Mouse (Mus musculus) intestine, embryonic 15.5 days (tissue): ENCODE results near the gene Rreb1. TPM values are rescaled to one million over a fixed set of nuclear protein-coding genes. Genes with fewer than 3 reads are reported as not detected.

Experiments
- ATAC-seq: fragments of 200-750 bp; cut with Nextera tagmentation; 2 replicates; pipeline ENCODE4 v1.8.0; 2017; ENCODE audit warnings: moderate TSS enrichment, moderate library complexity
- H3K27ac ChIP-seq: fragments of 300-500 bp; sonication (generic); 2 replicates; pipeline ENCODE4 v1.5.1; 2015; ENCODE audit warnings: mild to moderate bottlenecking, inconsistent platforms
- H3K27me3 ChIP-seq: fragments of 300-500 bp; sonication (generic); replicated peaks from 2 replicates; pipeline ENCODE4 v1.6.1; 2015; ENCODE audit warnings: inconsistent platforms
- H3K36me3 ChIP-seq: fragments of 300-500 bp; sonication (generic); 2 replicates; pipeline ENCODE4 v1.6.1; 2015; ENCODE audit warnings: inconsistent platforms
- H3K4me1 ChIP-seq: fragments of 300-500 bp; sonication (generic); replicated peaks from 2 replicates; pipeline ENCODE4 v1.6.1; 2015; ENCODE audit warnings: inconsistent platforms
- H3K4me2 ChIP-seq: fragments of 300-500 bp; sonication (generic); replicated peaks from 2 replicates; pipeline ENCODE4 v1.6.1; 2015; ENCODE audit warnings: mild to moderate bottlenecking, inconsistent platforms
- H3K4me3 ChIP-seq: fragments of 300-500 bp; sonication (generic); replicated peaks from 2 replicates; pipeline ENCODE4 v1.5.1; 2015; ENCODE audit warnings: inconsistent platforms
- H3K9ac ChIP-seq: fragments of 300-500 bp; sonication (generic); 2 replicates; pipeline ENCODE4 v1.6.1; 2015; ENCODE audit warnings: inconsistent platforms
- H3K9me3 ChIP-seq: fragments of 300-500 bp; sonication (generic); 2 replicates; pipeline ENCODE4 v1.6.1; 2016; ENCODE audit warnings: inconsistent platforms
- WGBS: fragments of 180-500 bp; shearing (Covaris S2); methylation state at CpG from one replicate; pipeline ENCODE4 v1.1.7; 2015; 5-methylcytosine and 5-hydroxymethylcytosine counted together
- polyA plus RNA-seq: library from polyadenylated mRNA; unstranded; fragments of >200 nt; fragmentation: Nextera tagmentation; extraction: Ambion mirVana; gene quantifications from 2 replicates; pipeline ENCODE4 v1.2.1, GENCODE M21; 2015

Gene Rreb1
- polyA plus RNA-seq, 1 experiment from 2014 or later, result 16.5 TPM

DNA sequence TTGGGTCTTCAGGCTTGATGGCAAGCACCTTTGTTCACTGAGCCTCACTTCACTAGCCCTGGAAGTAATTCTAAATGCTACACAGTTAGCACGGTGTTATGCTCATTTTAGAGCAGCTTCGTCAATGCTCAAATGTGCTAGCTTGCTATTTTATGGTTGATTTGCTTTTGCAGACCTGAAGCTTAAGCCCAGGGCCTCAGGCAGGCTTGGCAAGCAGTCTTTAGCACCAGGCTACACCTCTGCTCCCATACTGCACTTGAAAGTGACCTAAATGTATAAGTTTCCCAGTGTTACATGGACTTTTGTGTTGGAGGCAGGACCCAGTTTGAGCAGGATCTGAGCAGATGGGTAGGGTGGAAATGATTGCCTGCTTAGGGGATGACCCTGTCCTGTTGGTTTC, 97.7 kb downstream of the Rreb1 start:
- no peak for ATAC-seq
- Histone ChIP-seq H3K4me1 (peaks cover 24% of the 10 kb centered on the region), H3K36me3 (no peaks in the 10 kb centered on the region), H3K9ac (no peak overlapping the region), H3K9me3 (no peaks in the 10 kb centered on the region), H3K4me2 (no peak overlapping the region), H3K27me3 (no peaks in the 10 kb centered on the region), H3K4me3 (no peak overlapping the region), H3K27ac (no peak overlapping the region)
- WGBS, result 87% methylated on average over 2 of the region's 2 CpGs

DNA sequence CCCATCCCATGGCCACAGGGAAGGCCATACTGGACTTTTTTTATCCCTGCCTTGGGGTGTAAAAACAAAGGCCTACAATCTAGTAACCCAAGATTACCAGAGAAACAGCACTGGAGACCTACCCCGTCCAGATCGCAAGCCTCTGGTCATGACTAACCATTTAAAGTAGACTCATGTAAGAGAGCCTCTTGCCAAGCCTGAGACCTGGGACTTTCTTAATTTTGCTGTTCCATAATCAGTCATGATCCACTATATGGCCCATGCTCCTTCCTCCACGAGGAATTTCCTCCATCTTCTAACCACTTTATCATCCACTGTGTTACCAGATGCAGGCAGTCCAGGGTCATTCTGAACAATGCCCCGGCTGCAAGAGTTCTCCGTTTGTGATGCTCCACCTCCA, 98.2 kb downstream of the Rreb1 start:
- Histone ChIP-seq H3K9me3 (no peaks in the 10 kb centered on the region), H3K4me3 (no peak overlapping the region), H3K4me1 (peaks cover 29% of the 10 kb centered on the region), H3K27me3 (no peaks in the 10 kb centered on the region), H3K9ac (no peak overlapping the region), H3K4me2 (no peak overlapping the region), H3K36me3 (no peaks in the 10 kb centered on the region), H3K27ac (no peak overlapping the region)
- WGBS, result 51% methylated on average over 5 of the region's 5 CpGs
- no peak for ATAC-seq

DNA sequence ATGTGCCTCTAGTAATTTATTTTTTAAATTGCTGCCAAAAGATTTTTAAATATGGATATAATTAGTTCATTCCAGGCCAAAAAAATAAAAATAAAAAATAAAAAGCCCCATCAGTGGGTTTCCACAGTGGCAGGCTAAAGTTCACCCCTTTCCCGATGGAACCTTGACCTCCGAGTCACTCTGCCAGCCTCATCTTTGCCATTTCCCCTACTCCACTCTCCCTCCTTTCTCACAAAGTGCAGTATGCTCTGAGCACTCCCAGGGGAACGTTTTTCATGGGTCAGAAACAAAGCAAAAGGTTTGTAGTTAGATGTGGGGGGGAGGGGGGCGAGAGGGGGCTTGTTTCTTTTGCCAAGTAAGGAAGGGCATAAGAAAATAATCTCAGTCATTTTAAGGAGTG, 98.6 kb downstream of the Rreb1 start:
- Histone ChIP-seq H3K9ac (no peak overlapping the region), H3K4me2 (no peak overlapping the region), H3K9me3 (no peaks in the 10 kb centered on the region), H3K27me3 (no peaks in the 10 kb centered on the region), H3K36me3 (no peaks in the 10 kb centered on the region), H3K4me3 (no peak overlapping the region), H3K4me1 (peaks cover 33% of the 10 kb centered on the region), H3K27ac (no peak overlapping the region)
- 60% methylated on average over 4 of the region's 4 CpGs for WGBS
- ATAC-seq, result no peak

GRCm38 (mm10) chr13:37877241-37877640, 99.0 kb downstream of the Rreb1 start:
- Histone ChIP-seq H3K4me3 (no peak overlapping the region), H3K9me3 (no peaks in the 10 kb centered on the region), H3K27ac (no peak overlapping the region), H3K4me2 (no peak overlapping the region), H3K9ac (no peak overlapping the region), H3K36me3 (no peaks in the 10 kb centered on the region), H3K27me3 (no peaks in the 10 kb centered on the region), H3K4me1 (peaks cover 37% of the 10 kb centered on the region)
- 77% methylated on average over 3 of the region's 3 CpGs for WGBS
- no peak for ATAC-seq

DNA sequence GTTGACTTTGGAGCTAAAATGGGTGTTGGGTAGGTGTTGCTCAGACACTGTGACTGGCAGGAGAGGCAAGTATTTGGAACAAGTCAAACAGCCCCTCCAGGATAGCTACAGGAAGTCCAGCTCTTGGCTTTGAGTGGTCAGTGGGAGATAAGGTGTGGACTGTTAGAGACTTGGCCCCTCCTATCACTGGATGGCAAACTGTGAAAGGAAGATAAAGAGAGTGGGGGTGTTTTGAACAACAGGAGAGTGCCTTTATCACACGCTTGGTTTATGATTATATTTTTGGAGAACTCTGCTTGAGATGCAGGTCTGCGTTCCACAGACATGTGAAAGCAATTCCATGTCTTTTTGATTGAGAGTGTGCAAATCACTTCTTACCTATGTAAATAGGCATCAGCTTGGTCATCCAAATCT, 100.7 kb downstream of the Rreb1 start:
- Histone ChIP-seq H3K9me3 (no peaks in the 10 kb centered on the region), H3K36me3 (no peaks in the 10 kb centered on the region), H3K9ac (no peak overlapping the region), H3K4me3 (no peak overlapping the region), H3K4me2 (0 out of 2 replicates have a peak overlapping the region, but pooled peaks have one; percentile 22), H3K27me3 (no peaks in the 10 kb centered on the region), H3K27ac (peak overlapping the region; percentile 86), H3K4me1 (peaks cover 50% of the 10 kb centered on the region)
- 0 out of 2 replicates have a peak, but pooled peaks have one; percentile 23 for ATAC-seq
- 66% methylated on average over 2 of the region's 2 CpGs for WGBS

- peak overlapping the region; percentile 22; the same call in 1 of the 2 replicates for H3K4me2 ChIP-seq
- ATAC-seq, result peak; percentile 48
- H3K4me1 ChIP-seq, result peaks cover 50% of the 10 kb centered on the region
Observed at GRCm38 (mm10) chr13:37879556-37879955, 101.4 kb downstream of the Rreb1 start.

DNA sequence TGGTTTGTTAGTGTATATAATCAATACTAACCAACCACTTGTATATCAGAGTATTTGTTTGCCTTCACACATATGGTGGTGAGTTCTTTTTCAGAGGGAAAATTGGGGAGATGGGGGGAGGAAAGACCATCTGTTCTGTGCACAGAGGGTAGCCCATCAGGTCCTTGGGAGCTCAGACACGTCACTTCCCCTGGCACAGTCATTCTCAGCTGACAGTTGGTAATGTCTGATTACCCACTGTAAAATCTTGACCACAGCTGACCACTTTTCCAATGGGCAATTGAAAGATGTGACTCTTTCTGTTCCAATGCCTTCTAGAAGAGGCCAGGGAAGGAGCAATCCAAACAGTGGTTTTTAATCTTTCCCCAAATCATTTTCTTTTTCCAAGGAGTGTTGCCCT, 101.8 kb downstream of the Rreb1 start:
- Histone ChIP-seq H3K27ac (peak overlapping the region; percentile 86), H3K9me3 (no peaks in the 10 kb centered on the region), H3K4me2 (peak overlapping the region; percentile 27; the same call in 1 of the 2 replicates), H3K9ac (no peak overlapping the region), H3K4me3 (no peak overlapping the region), H3K4me1 (peaks cover 50% of the 10 kb centered on the region), H3K36me3 (no peaks in the 10 kb centered on the region), H3K27me3 (no peaks in the 10 kb centered on the region)
- 40% methylated on average over 1 of the region's 1 CpGs for WGBS
- no peak for ATAC-seq

More at GRCm38 (mm10) chr13:37879556-37879955, 101.4 kb downstream of the Rreb1 start:
- 38% methylated on average over 5 of the region's 5 CpGs for WGBS
- Histone ChIP-seq H3K27ac (peak overlapping the region; percentile 86), H3K36me3 (no peaks in the 10 kb centered on the region), H3K27me3 (no peaks in the 10 kb centered on the region), H3K9ac (no peak overlapping the region), H3K9me3 (no peaks in the 10 kb centered on the region), H3K4me3 (no peak overlapping the region)

GRCm38 (mm10) chr13:37880581-37881130, 102.5 kb downstream of the Rreb1 start:
- no peaks in the 10 kb centered on the region for H3K9me3 ChIP-seq
- no peaks in the 10 kb centered on the region for H3K36me3 ChIP-seq
- H3K27ac ChIP-seq, result peak overlapping the region; percentile 86
- H3K27me3 ChIP-seq, result no peaks in the 10 kb centered on the region
- no peak overlapping the region for H3K4me3 ChIP-seq
- H3K9ac ChIP-seq, result no peak overlapping the region
- peaks cover 50% of the 10 kb centered on the region for H3K4me1 ChIP-seq
- 19% methylated on average over 9 of the region's 9 CpGs for WGBS
- peak overlapping the region; percentile 27 for H3K4me2 ChIP-seq
- peak; percentile 24; the same call in 1 of the 2 replicates for ATAC-seq

- Histone ChIP-seq H3K4me2 (no peak overlapping the region), H3K36me3 (no peaks in the 10 kb centered on the region), H3K27ac (0 out of 2 replicates have a peak overlapping the region, but pooled peaks have one; percentile 8), H3K9me3 (no peaks in the 10 kb centered on the region), H3K27me3 (no peaks in the 10 kb centered on the region), H3K4me3 (no peak overlapping the region), H3K9ac (no peak overlapping the region), H3K4me1 (peaks cover 50% of the 10 kb centered on the region)
- WGBS, result 54% methylated on average over 8 of the region's 8 CpGs
- ATAC-seq, result no peak
Observed at GRCm38 (mm10) chr13:37882521-37882920, 104.3 kb downstream of the Rreb1 start.

DNA sequence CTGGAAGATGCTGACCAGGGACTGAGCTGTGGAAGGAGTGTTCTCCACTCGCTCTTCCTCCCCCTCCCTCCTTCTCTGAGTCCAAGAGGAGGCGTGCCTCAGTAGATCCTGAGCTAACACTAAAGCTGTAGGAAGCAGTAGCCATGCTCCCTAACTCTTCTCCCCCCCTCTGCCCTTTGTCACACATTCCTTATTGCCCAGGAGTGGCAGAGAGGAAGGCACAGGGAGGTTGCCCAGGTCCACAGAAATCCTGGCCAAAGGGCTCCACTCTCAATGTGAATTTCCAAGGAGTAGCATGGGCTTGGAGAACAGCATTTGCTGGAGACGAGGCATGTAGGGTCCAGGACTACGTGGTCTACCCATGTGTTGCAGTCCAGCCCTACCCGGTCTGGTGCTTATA, 104.8 kb downstream of the Rreb1 start:
- no peaks in the 10 kb centered on the region for H3K9me3 ChIP-seq
- no peak for ATAC-seq
- no peak overlapping the region for H3K9ac ChIP-seq
- H3K36me3 ChIP-seq, result no peaks in the 10 kb centered on the region
- H3K4me1 ChIP-seq, result peaks cover 50% of the 10 kb centered on the region
- no peaks in the 10 kb centered on the region for H3K27me3 ChIP-seq
- 0 out of 2 replicates have a peak overlapping the region, but pooled peaks have one; percentile 8 for H3K27ac ChIP-seq
- H3K4me2 ChIP-seq, result no peak overlapping the region
- 74% methylated on average over 5 of the region's 5 CpGs for WGBS
- H3K4me3 ChIP-seq, result no peak overlapping the region

- H3K9me3 ChIP-seq, result no peaks in the 10 kb centered on the region
- no peak overlapping the region for H3K4me2 ChIP-seq
- 0 out of 2 replicates have a peak, but pooled peaks cover 2% of the 10 kb centered on the region for H3K36me3 ChIP-seq
- no peak for ATAC-seq
- H3K4me3 ChIP-seq, result no peak overlapping the region
- WGBS, result 73% methylated on average over 2 of the region's 2 CpGs
- H3K27ac ChIP-seq, result no peak overlapping the region
- no peak overlapping the region for H3K9ac ChIP-seq
- peaks cover 33% of the 10 kb centered on the region for H3K4me1 ChIP-seq
- H3K27me3 ChIP-seq, result no peaks in the 10 kb centered on the region
Observed at GRCm38 (mm10) chr13:37885392-37885791, 107.2 kb downstream of the Rreb1 start.

DNA sequence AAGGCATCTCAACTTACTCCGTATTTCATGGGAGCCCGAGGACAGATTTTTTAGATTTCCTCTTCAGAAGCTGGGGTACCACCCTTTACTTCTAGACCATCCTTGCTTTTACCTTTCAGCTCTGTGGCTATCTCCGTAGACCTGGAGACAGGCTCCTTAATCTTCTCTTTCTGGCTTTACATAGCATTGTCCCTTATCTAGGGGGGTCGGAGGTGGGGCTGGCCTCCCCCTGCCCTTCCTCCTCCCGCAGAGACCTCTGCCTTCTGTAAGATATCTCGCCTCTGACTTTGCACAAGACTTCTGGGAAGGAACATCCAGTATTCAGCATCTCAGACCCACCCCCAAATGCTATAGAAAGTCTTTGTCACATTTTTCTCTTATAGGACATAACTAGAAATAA, 107.8 kb downstream of the Rreb1 start:
- Histone ChIP-seq H3K27me3 (no peaks in the 10 kb centered on the region), H3K9ac (no peak overlapping the region), H3K27ac (no peak overlapping the region), H3K36me3 (0 out of 2 replicates have a peak, but pooled peaks cover 2% of the 10 kb centered on the region), H3K9me3 (no peaks in the 10 kb centered on the region), H3K4me3 (no peak overlapping the region), H3K4me2 (no peak overlapping the region), H3K4me1 (peaks cover 27% of the 10 kb centered on the region)
- ATAC-seq, result no peak
- WGBS, result 76% methylated on average over 6 of the region's 6 CpGs

DNA sequence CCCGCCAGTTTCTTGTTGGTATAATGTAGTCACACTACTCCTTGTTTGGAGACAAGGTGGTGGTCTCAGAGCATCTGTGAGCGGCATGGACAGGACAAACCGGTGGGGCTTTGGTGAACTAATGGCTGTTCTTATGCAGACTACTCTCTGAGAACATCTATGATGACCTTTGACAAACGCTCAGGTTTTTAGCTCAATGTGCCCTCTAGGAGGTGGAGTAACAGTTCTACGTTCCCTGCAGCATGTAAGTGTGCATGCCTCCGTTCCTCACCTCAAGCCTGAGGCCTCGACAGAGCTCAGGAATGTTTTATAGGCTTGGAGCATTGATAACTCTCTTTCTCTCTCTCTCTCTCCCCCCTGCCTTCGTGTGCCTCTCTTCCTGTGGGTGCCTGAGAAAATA, 116.6 kb downstream of the Rreb1 start:
- H3K4me3 ChIP-seq, result no peak overlapping the region
- 0 out of 2 replicates have a peak, but pooled peaks cover 8% of the 10 kb centered on the region for H3K4me1 ChIP-seq
- H3K27me3 ChIP-seq, result no peaks in the 10 kb centered on the region
- H3K27ac ChIP-seq, result peak overlapping the region; percentile 70; the same call in 1 of the 2 replicates
- no peak overlapping the region for H3K4me2 ChIP-seq
- no peak overlapping the region for H3K9ac ChIP-seq
- H3K9me3 ChIP-seq, result no peaks in the 10 kb centered on the region
- H3K36me3 ChIP-seq, result peaks cover 13% of the 10 kb centered on the region
- WGBS, result 59% methylated on average over 8 of the region's 8 CpGs
- peak; percentile 8; the same call in 1 of the 2 replicates for ATAC-seq
